Mouse (Mus musculus) ES-E14 (cell line): ENCODE results near the gene Ndrg3. TPM values are rescaled to one million over a fixed set of nuclear protein-coding genes. Genes with fewer than 3 reads are reported as not detected.
"Not testable (repeated sequence)": the region's sequence is repeated elsewhere in the genome, so short reads cannot be mapped to it uniquely, and the experiment has no call there.

Experiments
- DNase-seq: peaks from one replicate; pipeline ENCODE4 v3.0.0-alpha.2; 2013; ENCODE audit warnings: low read depth, low spot score
- H3K27ac ChIP-seq: 2 replicates; pipeline ENCODE4 v1.5.1; 2012; ENCODE audit warnings: low read depth, mild to moderate bottlenecking, low read length, moderate library complexity, mixed read lengths; ENCODE audit not compliant: poor library complexity, insufficient read depth, severe bottlenecking
- H3K36me3 ChIP-seq: 2 replicates; pipeline ENCODE4 v1.6.1; 2012; ENCODE audit warnings: mild to moderate bottlenecking, low read length, moderate library complexity, mixed read lengths; ENCODE audit not compliant: control insufficient read depth, poor library complexity, insufficient read depth, severe bottlenecking
- H3K4me1 ChIP-seq, 2 experiments: fragments of 150-350 bp in 1 of 2; sonication (generic) in 1 of 2; 2 replicates each; pipeline ENCODE4 v1.6.1; 2012; ENCODE audit warnings: low read length in 2 of 2, mild to moderate bottlenecking in 1 of 2, mixed read lengths in 1 of 2; ENCODE audit not compliant: control insufficient read depth in 2 of 2, insufficient read depth in 2 of 2, poor library complexity in 1 of 2
- H3K4me3 ChIP-seq, 2 experiments: fragments of 150-350 bp in 1 of 2; sonication (generic) in 1 of 2; 2 replicates each; pipeline ENCODE4 v1.5.1; 2012; ENCODE audit warnings: low read length in 2 of 2, low read depth in 1 of 2, mild to moderate bottlenecking in 1 of 2, mixed read lengths in 1 of 2; ENCODE audit not compliant: insufficient read depth in 1 of 2, poor library complexity in 1 of 2, severe bottlenecking in 1 of 2
- H3K9ac ChIP-seq: 2 replicates; pipeline ENCODE4 v1.6.1; 2012; ENCODE audit warnings: low read depth, mild to moderate bottlenecking, low read length, mixed read lengths; ENCODE audit not compliant: poor library complexity, insufficient read depth, severe bottlenecking
- H3K9me3 ChIP-seq: fragments of 150-350 bp; sonication (generic); 2 replicates; pipeline ENCODE4 v1.6.1; 2012; ENCODE audit warnings: low read depth, mild to moderate bottlenecking, low read length; ENCODE audit not compliant: control insufficient read depth, insufficient read depth
- CHD2 ChIP-seq: IDR thresholded peaks from 2 replicates; pipeline ENCODE4 v1.6.1; 2014; ENCODE audit warnings: mild to moderate bottlenecking, low read depth, low read length, inconsistent platforms
- HCFC1 ChIP-seq: IDR thresholded peaks from 2 replicates; pipeline ENCODE4 v1.6.1; 2012; ENCODE audit warnings: low read length, inconsistent platforms, borderline replicate concordance; ENCODE audit not compliant: insufficient read depth
- MAFK ChIP-seq: IDR thresholded peaks from 2 replicates; pipeline ENCODE4 v1.6.1; 2014; ENCODE audit warnings: mild to moderate bottlenecking, low read depth, low read length, inconsistent platforms; ENCODE audit not compliant: insufficient read depth
- ZC3H11A ChIP-seq: IDR thresholded peaks from 2 replicates; pipeline ENCODE4 v1.6.1; 2012; ENCODE audit warnings: low read depth, mild to moderate bottlenecking, inconsistent platforms, low read length, borderline replicate concordance
- ZNF384 ChIP-seq: IDR thresholded peaks from 2 replicates; pipeline ENCODE4 v1.6.1; 2012; ENCODE audit warnings: low read depth, low read length, inconsistent platforms
- in situ Hi-C, 2 experiments: fragments of 600-800 bp; cut with MboI; formaldehyde crosslinking; loops; one replicate each; pipeline ENCODE4 v1.15.1; 2025; ENCODE audit warnings: low sequenced_read_pairs in 2 of 2, inconsistent platforms in 1 of 2; ENCODE audit not compliant: unreplicated experiment in 2 of 2
- total RNA-seq: library from RNA; depleted of rRNA; stranded (reverse); fragments of 300-350 nt; gene quantifications from 2 replicates; pipeline ENCODE4 v1.2.3, GENCODE M21; 2012

The Ndrg3 gene
- total RNA-seq, 1 experiment: 13.1 TPM

DNA sequence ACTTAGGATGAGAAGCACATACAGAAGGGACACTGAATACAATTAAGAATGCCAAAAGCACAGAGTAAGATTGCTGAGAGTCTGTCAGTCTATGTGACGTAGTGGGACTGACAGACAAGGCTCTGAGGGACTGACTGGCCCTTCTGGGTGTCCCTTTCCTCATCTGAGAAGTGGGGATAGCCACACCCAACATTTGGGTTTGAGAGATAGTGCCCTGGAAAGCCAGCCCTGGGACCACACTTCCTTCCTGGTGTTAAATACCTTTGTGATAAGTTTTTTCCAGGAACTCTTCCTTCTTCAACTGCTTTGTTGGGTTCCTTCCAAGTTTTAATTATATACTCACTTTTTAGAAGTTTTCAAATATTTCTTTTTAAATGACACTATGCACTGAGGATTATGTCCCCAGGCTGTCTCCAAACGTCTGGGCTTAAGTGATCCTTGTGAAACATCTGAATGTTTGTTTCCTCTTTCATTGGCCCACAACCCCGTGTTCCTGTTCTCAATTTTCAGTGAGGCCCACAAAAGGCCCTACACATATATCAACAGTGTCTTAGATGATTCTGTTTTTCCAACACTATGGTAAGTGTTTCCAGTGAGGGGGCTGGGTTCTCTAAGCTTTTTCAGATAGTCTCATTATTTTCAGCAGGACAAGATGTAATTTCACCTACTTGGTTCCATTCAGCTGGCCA, 67.5 kb downstream of the Ndrg3 start:
- in situ Hi-C loops: no loop called here
- no peak for DNase-seq

DNA sequence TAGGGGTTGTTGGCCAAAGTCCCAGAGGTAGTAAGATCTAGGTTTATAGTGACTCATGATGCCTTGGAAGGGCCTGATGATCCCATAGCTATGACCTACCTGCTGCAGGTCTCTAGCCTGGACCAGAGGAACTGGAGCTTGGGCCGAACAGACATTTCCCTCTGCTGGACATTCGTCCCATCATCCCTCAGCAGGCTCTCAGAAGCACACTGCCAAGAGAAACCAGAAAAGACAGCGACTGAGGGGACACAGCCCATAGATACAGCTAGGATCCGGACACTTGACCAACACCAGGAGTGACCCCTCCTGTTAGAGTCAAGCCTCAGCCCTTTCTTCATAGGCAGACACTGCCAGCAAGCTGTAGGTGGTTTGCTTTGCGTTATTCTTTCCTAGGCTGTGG, 68.8 kb downstream of the Ndrg3 start:
- no peaks in the 10 kb centered on the region for H3K9me3 ChIP-seq
- H3K27ac ChIP-seq: no peak overlapping the region
- in situ Hi-C loops: no loop called here
- no peak for TF ChIP-seq ZNF384
- no peak for TF ChIP-seq MAFK
- TF ChIP-seq ZC3H11A: no peak
- TF ChIP-seq CHD2: no peak
- no peak for TF ChIP-seq HCFC1
- H3K4me3 ChIP-seq: no peak overlapping the region
- DNase-seq: no peak
- H3K9ac ChIP-seq: no peak overlapping the region
- no peaks in the 10 kb centered on the region for H3K4me1 ChIP-seq
- H3K36me3 ChIP-seq: no peaks in the 10 kb centered on the region

More for the DNA sequence above, 67.5 kb downstream of the Ndrg3 start:
- H3K4me1 ChIP-seq: no peaks in the 10 kb centered on the region
- no peak overlapping the region for H3K9ac ChIP-seq
- no peak overlapping the region for H3K27ac ChIP-seq
- H3K36me3 ChIP-seq: no peaks in the 10 kb centered on the region
- TF ChIP-seq ZC3H11A (no peak), HCFC1 (no peak), ZNF384 (no peak), MAFK (no peak), CHD2 (no peak)
- no peak overlapping the region for H3K4me3 ChIP-seq
- H3K9me3 ChIP-seq: no peaks in the 10 kb centered on the region

DNA sequence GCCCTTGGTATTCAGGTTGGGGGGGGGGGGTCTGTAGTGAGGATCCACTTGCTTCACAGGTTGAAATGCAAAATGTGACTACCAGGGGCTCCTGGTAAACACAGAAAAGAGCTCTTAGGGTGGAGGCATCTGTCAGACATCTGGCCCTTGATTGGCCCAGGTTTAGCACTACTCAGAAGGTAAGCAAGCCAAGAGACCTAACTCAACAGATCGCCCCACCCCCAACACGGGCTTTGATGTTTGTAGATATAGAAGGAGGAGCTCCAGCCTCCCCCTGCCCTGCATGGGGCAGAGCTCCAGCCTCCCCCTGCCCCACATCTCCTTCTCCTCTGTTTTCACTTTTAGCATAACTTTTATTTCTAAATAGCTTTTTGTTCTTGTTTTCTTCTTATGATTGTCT, 72.1 kb downstream of the Ndrg3 start:
- TF ChIP-seq CHD2 (no peak), MAFK (no peak), ZNF384 (no peak), HCFC1 (no peak), ZC3H11A (no peak)
- no peaks in the 10 kb centered on the region for H3K36me3 ChIP-seq
- H3K27ac ChIP-seq: no peak overlapping the region
- in situ Hi-C loops: no loop called here
- no peak for DNase-seq
- no peaks in the 10 kb centered on the region for H3K9me3 ChIP-seq
- no peak overlapping the region for H3K9ac ChIP-seq
- no peaks in the 10 kb centered on the region for H3K4me1 ChIP-seq
- no peak overlapping the region for H3K4me3 ChIP-seq

DNA sequence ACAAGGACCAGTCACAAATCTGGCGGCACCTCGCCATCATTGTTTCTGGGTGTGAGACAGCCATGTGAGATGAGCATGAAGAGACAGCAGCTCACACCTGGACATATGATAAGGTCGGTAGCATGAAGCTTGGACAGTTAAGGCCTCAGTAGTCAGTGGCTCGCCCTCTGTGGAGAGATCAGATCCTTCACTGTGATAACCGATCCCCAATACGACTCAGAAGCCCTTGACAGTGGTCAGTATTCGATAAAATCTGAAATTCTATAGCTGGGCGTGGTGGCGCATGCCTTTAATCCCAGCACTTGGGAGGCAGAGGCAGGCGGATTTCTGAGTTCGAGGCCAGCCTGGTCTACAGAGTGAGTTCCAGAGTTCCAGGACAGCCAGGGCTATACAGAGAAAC, 72.7 kb downstream of the Ndrg3 start:
- H3K36me3 ChIP-seq, H3K27ac ChIP-seq, DNase-seq, in situ Hi-C loops, H3K4me1 ChIP-seq, H3K4me3 ChIP-seq, H3K9ac ChIP-seq, H3K9me3 ChIP-seq: not testable (repeated sequence)

DNA sequence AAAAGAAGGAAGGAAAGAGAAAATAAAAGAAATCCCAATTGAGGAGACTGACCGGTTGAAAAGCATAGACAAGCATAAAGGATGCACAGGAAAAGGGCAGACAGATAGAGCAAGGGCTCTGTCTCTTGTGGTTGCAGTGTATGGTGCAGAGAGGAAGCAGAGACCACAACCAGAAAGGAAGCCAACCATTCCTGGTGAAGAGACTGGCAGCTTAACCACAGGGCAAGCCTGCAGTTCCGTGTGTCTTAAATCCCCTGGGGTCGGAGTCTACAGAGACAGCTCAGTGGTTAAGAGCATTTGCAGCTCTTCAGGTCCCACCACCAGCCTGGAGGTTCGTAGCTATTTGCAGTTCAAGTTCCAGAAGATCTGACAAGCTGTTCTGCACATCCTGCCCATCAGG, 73.3 kb downstream of the Ndrg3 start:
- Histone ChIP-seq H3K36me3 (no peaks in the 10 kb centered on the region), H3K9ac (no peak overlapping the region), H3K9me3 (no peaks in the 10 kb centered on the region), H3K4me1 (no peaks in the 10 kb centered on the region), H3K27ac (no peak overlapping the region), H3K4me3 (no peak overlapping the region)
- no peak for TF ChIP-seq CHD2
- no peak for TF ChIP-seq ZNF384
- no peak for TF ChIP-seq ZC3H11A
- TF ChIP-seq MAFK: no peak
- TF ChIP-seq HCFC1: no peak
- in situ Hi-C loops: no loop called here
- DNase-seq: no peak
